Mouse (Mus musculus) adrenal gland (tissue): ENCODE results near the gene Hist1h3g.
"Not testable (repeated sequence)": the region's sequence is repeated elsewhere in the genome, so short reads cannot be mapped to it uniquely, and the experiment has no call there.

ENCODE experiments used
- intact Hi-C: fragments of 180-260 bp; cut with DNase I; formaldehyde crosslinking; loops from one replicate; pipeline ENCODE4 v1.15.1; 2025
- long read RNA-seq, 2 experiments: library from polyadenylated mRNA; unstranded; transcript quantifications; one replicate each; pipeline ENCODE4 v2.0.0; 2020; ENCODE audit warnings: borderline replicate concordance in 1 of 2; ENCODE audit not compliant: insufficient replicate concordance in 1 of 2

The Hist1h3g gene
- long read RNA-seq, experiment 1, result 0 reads
- long read RNA-seq, experiment 2, result 0 reads

GRCm38 (mm10) chr13:23535137-23536075 is at the start of gene Hist1h3g:
Gene Hist1h3g, plus strand, starts transcription at chr13:23535422.
- intact Hi-C loops, result not testable (repeated sequence)

DNA sequence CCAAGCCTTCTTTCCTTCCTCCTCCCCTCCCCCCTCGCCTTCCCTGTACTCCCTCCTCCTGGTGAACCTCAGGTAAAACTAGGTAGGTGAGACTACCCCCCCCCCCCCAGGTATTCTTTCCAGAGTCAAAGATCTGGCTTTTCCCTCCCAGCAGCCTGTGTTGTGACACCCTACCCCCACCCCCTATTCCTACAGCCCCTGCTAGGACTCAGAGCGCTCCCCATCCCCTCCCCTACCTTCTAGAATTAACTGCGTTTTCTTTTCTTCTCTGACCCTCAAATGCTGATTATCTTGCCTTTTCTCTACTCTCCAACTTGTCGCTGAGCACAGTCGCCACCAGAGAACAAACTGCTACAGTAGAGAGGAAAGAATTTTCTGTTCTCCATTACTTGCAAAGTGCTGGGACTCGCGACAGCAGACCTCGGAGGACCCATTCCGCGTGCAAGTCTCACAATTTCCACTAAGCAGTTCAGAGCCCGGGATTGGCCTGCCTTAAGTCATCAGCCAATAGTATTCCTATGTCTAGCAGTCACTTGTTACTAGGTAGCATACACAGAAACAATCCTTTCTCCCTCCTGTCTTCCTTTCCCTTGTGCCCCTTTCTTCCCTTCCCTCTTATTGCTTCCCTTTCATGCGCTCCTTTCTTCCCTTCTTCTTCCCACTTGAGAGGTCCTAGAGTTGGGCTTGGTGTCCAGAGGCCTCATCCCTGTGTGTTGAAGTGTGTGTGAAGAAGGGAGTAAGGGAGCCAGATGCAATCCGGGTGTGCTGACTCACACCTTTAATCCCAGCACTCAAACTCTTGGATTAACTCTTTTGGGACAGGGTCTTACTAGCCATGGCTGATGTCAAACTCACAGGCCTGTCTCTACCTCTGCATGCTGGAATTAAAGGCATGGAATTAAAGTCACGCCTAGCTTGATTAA is 46.6 kb upstream of the Hist1h3g start, which contains the start of gene Btn2a2:
TSS of gene Btn2a2 (minus strand) at position 458 of the 923 bp plus-strand sequence.
- intact Hi-C loops, result no loop called here

DNA sequence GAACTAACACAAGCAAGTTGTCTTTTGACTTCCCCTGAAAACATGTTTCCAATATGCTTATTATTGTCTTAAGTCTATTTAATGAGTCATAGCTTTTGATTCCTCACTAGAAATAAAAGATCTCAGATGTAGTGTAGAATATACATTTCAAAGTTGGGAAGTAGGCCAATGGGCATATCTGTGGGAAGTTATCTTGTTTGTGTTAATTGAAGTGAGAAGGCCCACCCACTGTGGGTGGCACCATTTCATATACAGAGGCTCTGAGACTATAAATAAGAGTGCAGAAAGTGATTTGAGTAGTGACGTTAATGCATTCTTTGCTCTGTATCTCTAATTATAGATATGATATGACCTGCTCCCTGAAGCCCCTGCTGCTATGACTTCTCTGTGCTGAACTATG is 44.4 kb upstream of the Hist1h3g start:
- intact Hi-C loops, result no loop called here

GRCm38 (mm10) chr13:23491263-23491662 is 44.0 kb upstream of the Hist1h3g start:
- intact Hi-C loops, result no loop called here

GRCm38 (mm10) chr13:23491990-23492389 is 43.2 kb upstream of the Hist1h3g start:
- intact Hi-C loops, result no loop called here

- intact Hi-C loops, result no loop called here
Measured at GRCm38 (mm10) chr13:23495526-23495925, 39.7 kb upstream of the Hist1h3g start.

GRCm38 (mm10) chr13:23497656-23498321 is 37.4 kb upstream of the Hist1h3g start:
- intact Hi-C loops, result no loop called here

GRCm38 (mm10) chr13:23498653-23499052 is 36.6 kb upstream of the Hist1h3g start:
- intact Hi-C loops, result no loop called here

- intact Hi-C loops, result no loop called here
Measured at GRCm38 (mm10) chr13:23499943-23500342, 35.3 kb upstream of the Hist1h3g start.

- intact Hi-C loops, result no loop called here
Measured at GRCm38 (mm10) chr13:23500424-23501200, 34.6 kb upstream of the Hist1h3g start.

- intact Hi-C loops, result no loop called here
Measured at GRCm38 (mm10) chr13:23501511-23501910, 33.7 kb upstream of the Hist1h3g start.

- intact Hi-C loops, result no loop called here
Measured at GRCm38 (mm10) chr13:23502031-23502567, 33.1 kb upstream of the Hist1h3g start.

DNA sequence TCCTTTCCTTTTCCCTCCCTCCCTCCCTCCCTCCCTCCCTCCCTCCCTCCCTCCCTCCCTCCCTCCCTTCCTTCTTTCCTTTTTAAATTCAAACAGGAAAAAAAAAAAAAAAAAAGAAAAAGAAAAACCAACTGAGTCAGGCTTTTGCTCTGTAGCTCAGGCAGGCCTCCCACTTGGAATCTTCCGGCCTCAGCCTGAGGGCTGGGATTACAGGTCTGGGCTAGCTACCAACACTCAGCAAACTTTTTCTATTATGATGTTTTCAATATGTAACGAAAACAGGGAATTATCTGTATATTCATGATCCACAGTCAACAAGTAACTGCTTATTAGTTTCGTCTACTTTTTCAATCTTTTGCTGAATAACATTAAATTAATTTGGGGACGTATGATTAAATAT is 32.3 kb upstream of the Hist1h3g start:
- intact Hi-C loops, result no loop called here

DNA sequence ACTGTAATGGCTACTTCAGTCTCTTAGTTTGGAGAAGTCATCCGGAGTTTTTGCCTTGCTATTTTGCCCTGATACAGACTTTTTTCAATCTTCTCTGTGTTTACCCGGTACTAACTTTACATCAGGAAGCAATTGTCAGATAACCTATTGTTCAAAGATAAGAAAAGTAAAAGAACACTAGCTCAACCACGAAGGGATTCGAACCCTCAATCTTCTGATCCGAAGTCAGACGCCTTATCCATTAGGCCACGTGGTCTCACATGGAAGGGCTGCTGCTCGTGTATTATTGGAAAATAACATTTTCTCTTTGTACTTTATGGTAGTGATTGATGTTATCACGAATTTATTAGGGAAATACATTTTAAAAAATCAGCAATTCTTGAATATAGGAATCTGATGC is 31.4 kb upstream of the Hist1h3g start:
- intact Hi-C loops, result no loop called here

DNA sequence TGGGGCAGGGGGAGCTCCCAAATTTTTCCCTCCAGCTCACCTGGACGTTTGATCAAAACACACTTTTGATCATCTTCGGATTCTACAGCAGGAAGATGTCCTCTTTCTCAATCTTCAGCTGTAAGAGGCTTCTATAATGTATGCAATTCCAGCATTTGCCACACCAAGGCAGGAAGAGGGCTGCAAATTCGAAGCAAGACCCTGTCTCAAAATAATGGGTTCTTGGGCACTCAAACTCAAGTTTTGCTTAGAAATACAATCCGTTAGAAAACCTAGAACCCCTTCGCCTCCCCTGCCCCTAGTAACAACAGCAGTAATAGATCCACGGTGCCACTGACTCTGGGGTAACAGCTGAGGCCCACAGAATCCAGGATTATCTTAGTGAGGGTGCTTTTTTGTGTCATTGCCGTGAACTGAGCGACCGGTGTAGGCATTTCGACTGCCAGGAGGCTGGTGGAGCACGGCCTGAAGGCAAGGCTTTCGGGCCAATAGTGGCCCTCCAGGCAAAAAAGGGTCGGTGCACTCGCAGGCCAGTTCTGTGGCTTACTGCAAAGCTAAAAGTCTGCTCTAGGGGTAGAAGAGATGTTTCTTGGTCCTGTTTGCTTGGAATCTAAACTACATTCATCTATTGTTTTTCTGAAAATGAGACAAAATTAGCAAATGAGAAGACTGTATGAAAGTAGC is 29.4 kb upstream of the Hist1h3g start:
- intact Hi-C loops, result no loop called here

DNA sequence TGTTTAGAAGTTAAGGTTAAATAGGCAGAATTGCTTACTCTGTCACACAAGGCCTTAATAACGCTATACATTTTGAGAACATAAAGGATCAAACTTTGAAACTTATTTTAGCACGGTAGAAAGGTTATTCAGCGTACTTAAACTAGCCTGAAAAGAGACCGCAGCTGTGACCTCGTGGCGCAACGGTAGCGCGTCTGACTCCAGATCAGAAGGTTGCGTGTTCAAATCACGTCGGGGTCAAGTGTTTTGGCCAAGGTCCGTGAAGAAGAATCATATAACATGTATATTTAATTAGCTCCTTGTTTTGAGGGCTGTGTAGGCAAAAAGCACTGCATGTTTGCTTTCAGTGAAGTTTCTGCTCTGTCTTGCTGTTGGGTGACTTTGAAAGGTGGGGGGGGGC is 28.9 kb upstream of the Hist1h3g start:
- intact Hi-C loops, result no loop called here

DNA sequence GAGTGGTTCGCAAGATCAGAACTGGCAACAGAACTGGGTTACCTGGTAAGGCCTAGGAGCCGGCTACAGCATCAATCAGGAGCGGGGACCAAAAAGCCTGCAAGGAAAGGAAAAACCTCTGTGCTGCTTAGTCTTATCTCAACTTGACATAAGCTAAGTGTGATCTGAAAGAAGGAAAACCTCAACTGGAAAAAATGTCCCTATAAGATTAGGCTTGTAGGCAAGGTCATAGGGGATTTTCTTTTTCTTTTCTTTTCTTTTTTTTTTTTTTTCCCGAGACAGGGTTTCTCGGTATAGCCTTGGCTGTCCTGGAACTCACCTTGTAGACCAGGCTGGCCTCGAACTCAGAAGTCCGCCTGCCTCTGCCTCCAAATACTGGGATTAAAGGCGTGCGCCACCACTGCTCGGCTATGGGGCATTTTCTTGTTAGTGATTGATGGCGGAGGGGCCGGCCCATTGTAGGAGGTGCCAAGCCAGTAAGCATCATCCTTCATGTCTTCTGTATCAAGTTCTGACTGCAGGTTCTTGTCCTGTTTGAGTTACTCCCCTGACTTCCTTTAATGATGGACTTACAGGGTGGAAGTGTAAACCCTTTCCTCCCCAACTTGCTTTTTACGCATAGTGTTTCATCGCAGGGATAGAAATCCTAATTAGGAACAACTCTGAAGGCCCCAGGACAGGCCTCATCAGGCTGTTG is 28.3 kb upstream of the Hist1h3g start:
- intact Hi-C loops, result no loop called here

DNA sequence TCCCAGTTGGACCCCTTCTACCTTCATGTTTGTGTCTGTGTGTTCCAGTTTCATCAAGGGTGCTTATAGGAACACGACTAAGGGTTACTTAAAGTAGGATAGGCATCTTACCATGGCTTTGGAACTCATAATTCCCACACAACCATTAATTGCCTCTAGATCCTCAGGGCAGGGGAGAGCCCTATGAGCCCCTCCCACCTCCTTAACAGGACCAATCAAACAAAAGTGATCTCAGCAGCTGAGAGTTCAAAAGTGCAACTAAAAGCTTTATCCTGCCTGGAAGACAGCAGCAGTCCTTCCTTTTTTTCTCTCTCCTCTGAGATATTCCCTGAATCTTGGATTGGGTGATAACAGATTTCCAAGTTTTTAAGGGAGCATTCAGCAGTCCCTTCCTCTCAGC is 25.1 kb upstream of the Hist1h3g start:
- intact Hi-C loops, result no loop called here

GRCm38 (mm10) chr13:23513517-23513916 is 21.7 kb upstream of the Hist1h3g start:
- intact Hi-C loops, result no loop called here
